Mouse (Mus musculus) ES-Bruce4 (cell line): ENCODE measurements at regions not wholly inside any gene's neighbourhood (a gene's known extent, or its start where the extent isn't known, plus 50 kb on each side); places are given as distances from the start of the nearest gene placed in this dataset.

Experiments used
- H3K27ac ChIP-seq: 2 replicates; pipeline ENCODE4 v1.5.1; 2012; ENCODE audit warnings: low read length, inconsistent platforms; ENCODE audit not compliant: insufficient read depth
- H3K27me3 ChIP-seq: 2 replicates; pipeline ENCODE4 v1.6.1; 2012; ENCODE audit warnings: mild to moderate bottlenecking, low read length, inconsistent platforms; ENCODE audit not compliant: control insufficient read depth, poor library complexity, insufficient read depth, severe bottlenecking
- H3K36me3 ChIP-seq: 2 replicates; pipeline ENCODE4 v1.6.1; 2012; ENCODE audit warnings: inconsistent platforms, mild to moderate bottlenecking, low read length, moderate library complexity; ENCODE audit not compliant: control insufficient read depth, poor library complexity, insufficient read depth, severe bottlenecking
- H3K4me1 ChIP-seq: one replicate; pipeline ENCODE4 v1.8.1; 2011; ENCODE audit warnings: low read length; ENCODE audit not compliant: control insufficient read depth, insufficient read depth
- H3K4me3 ChIP-seq: 2 replicates; pipeline ENCODE4 v1.5.1; 2011; ENCODE audit warnings: low read depth, mild to moderate bottlenecking, low read length
- H3K9ac ChIP-seq: 2 replicates; pipeline ENCODE4 v1.6.1; 2012; ENCODE audit warnings: low read depth, mild to moderate bottlenecking, inconsistent platforms; ENCODE audit not compliant: poor library complexity, severe bottlenecking
- H3K9me3 ChIP-seq: replicated peaks from 2 replicates; pipeline ENCODE4 v1.6.1; 2012; ENCODE audit warnings: mild to moderate bottlenecking, low read length, inconsistent platforms; ENCODE audit not compliant: control insufficient read depth, poor library complexity, insufficient read depth, severe bottlenecking
- CTCF ChIP-seq: IDR thresholded peaks from one replicate; pipeline ENCODE4 v1.8.1; 2011; ENCODE audit warnings: low read depth, low read length
- EP300 ChIP-seq: IDR thresholded peaks from 2 replicates; pipeline ENCODE4 v1.6.1; 2011; ENCODE audit warnings: low read depth, low read length; ENCODE audit not compliant: insufficient read depth
- POLR2A ChIP-seq: IDR thresholded peaks from one replicate; pipeline ENCODE4 v1.8.1; 2011; ENCODE audit warnings: low read length; ENCODE audit not compliant: insufficient read depth

GRCm38 (mm10) chr3:6731372-6732297, 111.4 kb upstream of the 1700008P02Rik start:
- Histone ChIP-seq H3K27ac (no peak overlapping the region), H3K36me3 (no peaks in the 10 kb centered on the region), H3K4me1 (no peaks in the 10 kb centered on the region), H3K4me3 (no peak overlapping the region), H3K9ac (no peak overlapping the region), H3K9me3 (no peaks in the 10 kb centered on the region), H3K27me3 (no peaks in the 10 kb centered on the region)
- TF ChIP-seq EP300, result no peak
- no peak for TF ChIP-seq POLR2A
- no peak for TF ChIP-seq CTCF

- no peak for TF ChIP-seq EP300
- no peak for TF ChIP-seq CTCF
- TF ChIP-seq POLR2A, result no peak
- H3K27ac ChIP-seq, result no peak overlapping the region
- H3K4me1 ChIP-seq, result no peaks in the 10 kb centered on the region
- no peak overlapping the region for H3K9ac ChIP-seq
- no peaks in the 10 kb centered on the region for H3K36me3 ChIP-seq
- no peaks in the 10 kb centered on the region for H3K27me3 ChIP-seq
- H3K9me3 ChIP-seq, result no peaks in the 10 kb centered on the region
- H3K4me3 ChIP-seq, result no peak overlapping the region
These were observed 109.8 kb upstream of the 1700008P02Rik start for GRCm38 (mm10) chr3:6730066-6730465.

GRCm38 (mm10) chr3:6683679-6684078, 63.4 kb upstream of the 1700008P02Rik start:
- no peak overlapping the region for H3K9ac ChIP-seq

GRCm38 (mm10) chr3:6681411-6681810, 61.2 kb upstream of the 1700008P02Rik start:
- no peaks in the 10 kb centered on the region for H3K36me3 ChIP-seq
- TF ChIP-seq CTCF (no peak), POLR2A (no peak), EP300 (no peak)
- H3K4me3 ChIP-seq, result no peak overlapping the region

More at GRCm38 (mm10) chr3:6683679-6684078, 63.4 kb upstream of the 1700008P02Rik start:
- no peak for TF ChIP-seq POLR2A
- TF ChIP-seq EP300, result no peak
- no peak for TF ChIP-seq CTCF
- Histone ChIP-seq H3K9me3 (no peaks in the 10 kb centered on the region), H3K27ac (no peak overlapping the region), H3K4me3 (no peak overlapping the region), H3K27me3 (no peaks in the 10 kb centered on the region), H3K4me1 (no peaks in the 10 kb centered on the region), H3K36me3 (no peaks in the 10 kb centered on the region)

GRCm38 (mm10) chr3:6676382-6676781, 56.1 kb upstream of the 1700008P02Rik start:
- Histone ChIP-seq H3K9ac (no peak overlapping the region), H3K36me3 (no peaks in the 10 kb centered on the region), H3K27ac (no peak overlapping the region), H3K27me3 (no peaks in the 10 kb centered on the region), H3K4me3 (no peak overlapping the region), H3K4me1 (no peaks in the 10 kb centered on the region), H3K9me3 (no peaks in the 10 kb centered on the region)
- TF ChIP-seq POLR2A (no peak), CTCF (no peak), EP300 (no peak)

More at GRCm38 (mm10) chr3:6681411-6681810, 61.2 kb upstream of the 1700008P02Rik start:
- Histone ChIP-seq H3K4me1 (no peaks in the 10 kb centered on the region), H3K27ac (no peak overlapping the region), H3K9ac (no peak overlapping the region), H3K27me3 (no peaks in the 10 kb centered on the region), H3K9me3 (no peaks in the 10 kb centered on the region)

- TF ChIP-seq CTCF, result peak; percentile 3
- TF ChIP-seq POLR2A, result no peak
- TF ChIP-seq EP300, result no peak
- no peaks in the 10 kb centered on the region for H3K27me3 ChIP-seq
- H3K4me3 ChIP-seq, result no peak overlapping the region
- H3K36me3 ChIP-seq, result no peaks in the 10 kb centered on the region
- no peaks in the 10 kb centered on the region for H3K9me3 ChIP-seq
- H3K27ac ChIP-seq, result no peak overlapping the region
- no peaks in the 10 kb centered on the region for H3K4me1 ChIP-seq
- H3K9ac ChIP-seq, result no peak overlapping the region
These were observed 55.1 kb upstream of the 1700008P02Rik start for GRCm38 (mm10) chr3:6675354-6675753.
